Mouse (Mus musculus) midbrain, embryonic 12.5 days (tissue): ENCODE measurements around the gene Ctnna2. TPM values are rescaled to one million over a fixed set of nuclear protein-coding genes. Genes with fewer than 3 reads are reported as not detected.

Source experiments
- ATAC-seq: fragments of 200-750 bp; cut with Nextera tagmentation; 2 replicates; pipeline ENCODE4 v1.8.0; 2017; ENCODE audit warnings: low read depth, moderate TSS enrichment, moderate library complexity; ENCODE audit not compliant: low FRiP score
- H3K27ac ChIP-seq: fragments of 300-500 bp; sonication (generic); replicated peaks from 2 replicates; pipeline ENCODE4 v1.5.1; 2016; ENCODE audit warnings: mild to moderate bottlenecking
- H3K27me3 ChIP-seq: fragments of 300-500 bp; sonication (generic); 2 replicates; pipeline ENCODE4 v1.6.1; 2016; ENCODE audit warnings: mild to moderate bottlenecking
- H3K36me3 ChIP-seq: fragments of 300-500 bp; sonication (generic); 2 replicates; pipeline ENCODE4 v1.6.1; 2016
- H3K4me1 ChIP-seq: fragments of 300-500 bp; sonication (generic); 2 replicates; pipeline ENCODE4 v1.6.1; 2016
- H3K4me2 ChIP-seq: fragments of 300-500 bp; sonication (generic); replicated peaks from 2 replicates; pipeline ENCODE4 v1.6.1; 2016; ENCODE audit warnings: mild to moderate bottlenecking, moderate library complexity
- H3K4me3 ChIP-seq: fragments of 300-500 bp; sonication (generic); 2 replicates; pipeline ENCODE4 v1.5.1; 2016; ENCODE audit warnings: mild to moderate bottlenecking
- H3K9ac ChIP-seq: fragments of 300-500 bp; sonication (generic); replicated peaks from 2 replicates; pipeline ENCODE4 v1.6.1; 2016; ENCODE audit warnings: mild to moderate bottlenecking, moderate library complexity
- H3K9me3 ChIP-seq: fragments of 300-500 bp; sonication (generic); 2 replicates; pipeline ENCODE4 v1.6.1; 2016; ENCODE audit warnings: mild to moderate bottlenecking
- WGBS: fragments of 180-500 bp; shearing (Covaris S2); methylation state at CpG from one replicate; pipeline ENCODE4 v1.1.7; 2016; 5-methylcytosine and 5-hydroxymethylcytosine counted together
- polyA plus RNA-seq: library from polyadenylated mRNA; unstranded; fragments of >200 nt; fragmentation: Nextera tagmentation; extraction: Ambion mirVana; gene quantifications from 2 replicates; pipeline ENCODE4 v1.2.1, GENCODE M21; 2016

Gene Ctnna2
- polyA plus RNA-seq, 1 experiment from 2014 or later = 82.0 TPM

DNA sequence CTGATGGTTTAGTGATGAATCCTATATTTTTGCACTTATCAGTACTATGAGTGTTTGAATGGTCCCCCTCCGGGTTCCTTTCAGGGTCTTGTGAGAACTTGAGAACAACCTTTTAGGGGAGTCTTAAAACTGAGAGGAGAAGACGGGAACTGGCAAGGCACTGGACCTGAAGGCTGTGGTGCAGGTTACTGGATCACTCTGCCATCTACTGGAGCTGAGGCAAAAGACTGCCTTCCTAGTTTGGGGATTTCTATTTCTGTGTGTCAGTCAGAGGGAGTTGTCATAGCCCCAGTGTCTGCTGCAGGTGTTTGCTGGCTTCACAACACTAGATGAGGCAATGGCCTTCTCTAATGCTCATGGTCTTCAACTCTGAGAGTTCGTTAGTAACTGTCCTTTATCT is 406.9 kb downstream of the Ctnna2 start:
- Histone ChIP-seq H3K27me3 (no peaks in the 10 kb centered on the region), H3K36me3 (no peaks in the 10 kb centered on the region), H3K4me2 (no peak overlapping the region), H3K4me3 (no peak overlapping the region), H3K9ac (no peak overlapping the region), H3K9me3 (no peaks in the 10 kb centered on the region), H3K27ac (no peak overlapping the region), H3K4me1 (no peaks in the 10 kb centered on the region)
- 52% methylated on average over 3 of the region's 3 CpGs for WGBS
- no peak for ATAC-seq

DNA sequence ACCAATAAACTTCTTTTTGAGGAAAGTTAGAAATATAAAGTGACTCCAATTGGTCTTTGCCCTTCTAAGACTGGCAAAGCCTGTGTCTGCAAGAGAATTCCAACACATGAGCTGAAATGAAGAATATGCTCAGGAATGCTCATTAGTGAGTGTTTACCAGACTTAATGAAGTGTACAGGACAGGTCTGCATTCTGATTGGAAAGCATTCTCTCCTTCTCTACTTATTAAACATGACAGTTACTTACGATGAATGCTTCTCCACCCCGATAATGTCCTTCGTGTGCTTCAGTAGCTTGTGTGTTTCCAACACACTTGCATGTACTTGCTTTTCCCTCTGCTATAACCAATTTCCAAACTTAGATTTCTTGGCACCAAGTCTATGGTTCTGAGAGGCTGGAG is 409.6 kb downstream of the Ctnna2 start:
- no peak overlapping the region for H3K4me3 ChIP-seq
- no peaks in the 10 kb centered on the region for H3K9me3 ChIP-seq
- H3K4me1 ChIP-seq = no peaks in the 10 kb centered on the region
- no peaks in the 10 kb centered on the region for H3K27me3 ChIP-seq
- no peak overlapping the region for H3K4me2 ChIP-seq
- no peaks in the 10 kb centered on the region for H3K36me3 ChIP-seq
- no peak overlapping the region for H3K27ac ChIP-seq
- 84% methylated on average over 3 of the region's 3 CpGs for WGBS
- ATAC-seq = no peak
- H3K9ac ChIP-seq = no peak overlapping the region

DNA sequence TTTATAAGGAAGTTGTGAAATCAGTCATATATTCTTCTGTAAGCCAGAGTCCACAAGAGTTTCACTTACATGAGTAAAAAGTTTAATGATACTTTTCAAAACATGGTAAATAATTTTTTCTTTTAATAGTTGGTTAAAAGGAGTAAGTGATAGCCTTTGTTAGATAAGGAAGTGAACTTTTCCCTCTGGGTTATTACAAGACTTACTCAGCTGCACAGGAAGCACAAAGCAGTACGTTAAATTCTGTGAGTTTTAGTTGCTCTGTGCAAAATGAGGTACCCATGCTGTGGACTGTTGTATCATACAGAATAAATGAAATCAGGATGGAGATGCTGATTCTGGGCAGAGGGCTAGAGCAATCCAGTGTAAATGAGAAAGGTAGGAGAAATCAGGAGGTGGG is 423.3 kb downstream of the Ctnna2 start:
- Histone ChIP-seq H3K27me3 (no peaks in the 10 kb centered on the region), H3K9ac (no peak overlapping the region), H3K4me2 (no peak overlapping the region), H3K4me1 (no peaks in the 10 kb centered on the region), H3K27ac (no peak overlapping the region), H3K36me3 (no peaks in the 10 kb centered on the region), H3K9me3 (no peaks in the 10 kb centered on the region), H3K4me3 (no peak overlapping the region)
- ATAC-seq = no peak
- WGBS = 89% methylated on average over 1 of the region's 1 CpGs

DNA sequence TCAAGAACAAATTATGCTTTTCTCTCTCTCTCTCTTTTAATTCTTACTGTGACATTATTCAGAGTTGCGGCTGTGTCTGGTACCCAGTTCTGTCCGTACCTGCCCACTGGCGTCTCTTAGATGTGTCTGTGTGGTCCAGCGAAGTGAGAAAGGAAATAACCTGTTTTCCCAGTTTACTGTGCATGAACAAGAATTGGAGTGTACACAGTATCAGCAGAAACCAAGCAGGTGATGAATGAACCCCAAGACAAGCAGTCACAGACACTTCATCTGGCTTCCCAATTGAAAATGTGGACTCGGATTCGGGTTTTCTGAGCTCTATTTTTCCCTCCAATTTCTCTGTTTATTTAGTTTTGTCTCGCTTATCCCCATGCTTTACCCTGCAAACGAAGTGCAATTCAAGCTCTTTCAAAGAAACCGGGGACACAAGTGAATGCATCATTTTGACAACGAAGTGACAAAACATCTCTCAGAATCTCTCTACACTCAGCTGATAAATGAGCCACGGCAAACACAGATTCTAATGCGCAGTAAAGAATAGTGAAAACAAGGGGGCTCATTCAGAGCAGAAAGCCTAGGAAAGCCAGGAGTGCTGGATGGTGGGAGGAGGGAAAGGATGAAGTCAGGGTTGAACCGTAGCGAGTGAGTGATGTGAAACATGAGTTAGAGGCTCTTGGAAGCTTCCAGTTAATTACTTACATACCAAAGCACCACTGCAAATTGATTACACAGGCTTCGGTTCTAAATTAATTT is 442.3 kb downstream of the Ctnna2 start:
- no peaks in the 10 kb centered on the region for H3K9me3 ChIP-seq
- no peak for ATAC-seq
- 58% methylated on average over 15 of the region's 15 CpGs for WGBS
- H3K36me3 ChIP-seq = no peaks in the 10 kb centered on the region
- H3K27ac ChIP-seq = no peak overlapping the region
- no peaks in the 10 kb centered on the region for H3K4me1 ChIP-seq
- no peak overlapping the region for H3K4me2 ChIP-seq
- no peak overlapping the region for H3K4me3 ChIP-seq
- H3K9ac ChIP-seq = no peak overlapping the region
- no peaks in the 10 kb centered on the region for H3K27me3 ChIP-seq

DNA sequence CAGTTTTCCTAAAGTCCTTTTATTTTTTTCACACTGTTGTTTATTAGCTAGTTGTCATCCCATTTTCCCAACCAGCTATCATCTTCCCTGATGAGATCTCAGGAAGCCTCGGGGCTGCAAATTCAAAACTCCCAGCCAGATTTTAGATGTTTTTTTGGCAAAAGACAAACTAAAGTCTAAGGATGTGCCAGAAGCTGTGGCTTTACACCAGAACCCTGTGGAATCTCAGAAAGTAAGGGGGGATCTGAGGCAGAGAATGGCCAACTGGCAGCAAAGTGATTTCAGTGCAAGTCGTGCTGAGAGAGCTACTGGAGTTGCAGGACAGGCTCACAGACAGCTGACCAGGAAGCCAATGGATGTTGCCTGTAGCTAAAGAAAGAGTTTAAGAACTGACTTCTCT is 451.9 kb downstream of the Ctnna2 start:
- Histone ChIP-seq H3K36me3 (no peaks in the 10 kb centered on the region), H3K4me1 (no peaks in the 10 kb centered on the region), H3K9ac (no peak overlapping the region), H3K27me3 (no peaks in the 10 kb centered on the region), H3K27ac (no peak overlapping the region), H3K4me2 (no peak overlapping the region), H3K4me3 (no peak overlapping the region), H3K9me3 (no peaks in the 10 kb centered on the region)
- WGBS = 76% methylated on average over 2 of the region's 2 CpGs
- no peak for ATAC-seq

DNA sequence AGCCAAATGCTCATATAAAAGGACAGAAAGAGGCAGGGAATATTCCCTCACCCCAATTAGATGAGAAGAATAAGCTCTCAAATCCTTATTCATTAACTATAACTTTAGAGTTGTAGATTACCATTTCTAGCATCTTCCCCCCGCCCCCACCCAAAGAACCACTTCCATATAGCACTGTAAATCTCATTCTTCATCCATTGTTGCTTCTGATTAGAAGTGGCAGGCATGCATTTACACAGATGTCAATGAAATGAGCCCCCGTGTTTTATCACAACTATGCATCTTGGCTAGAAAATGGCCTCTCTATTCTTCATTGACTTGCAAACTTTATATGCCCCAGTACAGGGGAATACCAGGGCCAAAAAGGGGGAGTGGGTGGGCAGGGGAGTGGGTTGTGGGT is 457.7 kb downstream of the Ctnna2 start:
- no peak for ATAC-seq
- 57% methylated on average over 2 of the region's 2 CpGs for WGBS
- Histone ChIP-seq H3K9ac (no peak overlapping the region), H3K36me3 (no peaks in the 10 kb centered on the region), H3K4me2 (no peak overlapping the region), H3K4me1 (no peaks in the 10 kb centered on the region), H3K27ac (no peak overlapping the region), H3K4me3 (no peak overlapping the region), H3K9me3 (no peaks in the 10 kb centered on the region), H3K27me3 (no peaks in the 10 kb centered on the region)

GRCm38 (mm10) chr6:77516515-77516914 is 463.0 kb downstream of the Ctnna2 start:
- no peak for ATAC-seq
- Histone ChIP-seq H3K4me2 (no peak overlapping the region), H3K9ac (no peak overlapping the region), H3K4me3 (no peak overlapping the region), H3K9me3 (no peaks in the 10 kb centered on the region), H3K4me1 (peaks cover 7% of the 10 kb centered on the region; the same call in 1 of the 2 replicates), H3K36me3 (no peaks in the 10 kb centered on the region), H3K27me3 (no peaks in the 10 kb centered on the region), H3K27ac (no peak overlapping the region)
- 69% methylated on average over 2 of the region's 2 CpGs for WGBS

DNA sequence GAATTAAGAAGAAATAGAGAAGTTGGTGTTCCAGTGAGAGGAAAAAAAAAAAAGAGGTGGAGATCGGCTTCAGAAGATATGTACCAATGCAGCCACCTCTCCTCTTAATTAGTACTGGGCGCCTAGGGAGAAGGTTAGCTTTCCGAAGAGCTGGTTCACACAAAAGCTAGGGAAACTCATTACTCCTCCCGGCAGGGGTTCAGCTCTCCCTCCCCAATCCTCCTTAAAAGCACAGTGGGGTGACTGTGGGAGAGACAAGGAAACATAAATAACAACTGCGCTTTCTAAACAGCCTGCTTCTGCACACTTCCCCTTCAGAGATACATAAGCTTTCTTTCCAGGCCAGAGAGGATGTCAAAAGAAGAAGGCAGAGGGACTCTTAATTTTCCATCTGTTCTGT is 467.7 kb downstream of the Ctnna2 start:
- ATAC-seq = no peak
- Histone ChIP-seq H3K9me3 (no peaks in the 10 kb centered on the region), H3K4me3 (no peak overlapping the region), H3K9ac (no peak overlapping the region), H3K4me1 (peaks cover 15% of the 10 kb centered on the region; the same call in 1 of the 2 replicates), H3K27ac (no peak overlapping the region), H3K27me3 (no peaks in the 10 kb centered on the region), H3K4me2 (no peak overlapping the region), H3K36me3 (no peaks in the 10 kb centered on the region)
- WGBS = 2% methylated on average over 5 of the region's 5 CpGs

GRCm38 (mm10) chr6:77491721-77492120 is 487.8 kb downstream of the Ctnna2 start:
- Histone ChIP-seq H3K9me3 (no peaks in the 10 kb centered on the region), H3K27ac (no peak overlapping the region), H3K36me3 (no peaks in the 10 kb centered on the region), H3K9ac (no peak overlapping the region), H3K27me3 (no peaks in the 10 kb centered on the region), H3K4me2 (no peak overlapping the region), H3K4me1 (no peaks in the 10 kb centered on the region), H3K4me3 (no peak overlapping the region)
- WGBS = 91% methylated on average over 5 of the region's 5 CpGs
- ATAC-seq = no peak

GRCm38 (mm10) chr6:77486658-77487057 is 492.8 kb downstream of the Ctnna2 start:
- no peak overlapping the region for H3K27ac ChIP-seq
- ATAC-seq = no peak

GRCm38 (mm10) chr6:77482081-77482480 is 497.4 kb downstream of the Ctnna2 start:
- WGBS = 96% methylated on average over 3 of the region's 3 CpGs
- Histone ChIP-seq H3K4me2 (no peak overlapping the region), H3K27ac (no peak overlapping the region), H3K4me3 (no peak overlapping the region), H3K27me3 (no peaks in the 10 kb centered on the region), H3K9ac (no peak overlapping the region), H3K36me3 (no peaks in the 10 kb centered on the region), H3K9me3 (no peaks in the 10 kb centered on the region), H3K4me1 (no peaks in the 10 kb centered on the region)
- ATAC-seq = no peak

More at GRCm38 (mm10) chr6:77486658-77487057, 492.8 kb downstream of the Ctnna2 start:
- Histone ChIP-seq H3K4me1 (no peaks in the 10 kb centered on the region), H3K36me3 (no peaks in the 10 kb centered on the region), H3K4me2 (no peak overlapping the region), H3K4me3 (no peak overlapping the region), H3K27me3 (no peaks in the 10 kb centered on the region), H3K9ac (no peak overlapping the region), H3K9me3 (no peaks in the 10 kb centered on the region)
- 87% methylated on average over 3 of the region's 3 CpGs for WGBS

- ATAC-seq = no peak
- 62% methylated on average over 1 of the region's 1 CpGs for WGBS
- Histone ChIP-seq H3K9me3 (no peaks in the 10 kb centered on the region), H3K4me1 (no peaks in the 10 kb centered on the region), H3K4me3 (no peak overlapping the region), H3K36me3 (no peaks in the 10 kb centered on the region), H3K27me3 (no peaks in the 10 kb centered on the region), H3K9ac (no peak overlapping the region), H3K4me2 (no peak overlapping the region), H3K27ac (no peak overlapping the region)
Observed at GRCm38 (mm10) chr6:77475354-77475753, 504.1 kb downstream of the Ctnna2 start.

- WGBS = 84% methylated on average over 7 of the region's 7 CpGs
- Histone ChIP-seq H3K27me3 (no peaks in the 10 kb centered on the region), H3K9ac (no peak overlapping the region), H3K9me3 (no peaks in the 10 kb centered on the region), H3K4me1 (no peaks in the 10 kb centered on the region), H3K36me3 (no peaks in the 10 kb centered on the region), H3K4me2 (no peak overlapping the region), H3K4me3 (no peak overlapping the region), H3K27ac (no peak overlapping the region)
- ATAC-seq = no peak
Observed at GRCm38 (mm10) chr6:77473256-77473655, 506.2 kb downstream of the Ctnna2 start.
